Mouse (Mus musculus) ZHBTc4 (cell line): ENCODE data around the gene Lhfpl3.

Source experiments
- DNase-seq: peaks from one replicate; pipeline ENCODE4 v3.0.0-alpha.2; 2011; ENCODE audit warnings: low read depth, low spot score

Lhfpl3 gene

GRCm38 (mm10) chr5:23284884-23285283 lies 539.0 kb downstream of the Lhfpl3 start:
- peak; percentile 61 for DNase-seq

GRCm38 (mm10) chr5:23289149-23289548 lies 543.3 kb downstream of the Lhfpl3 start:
- no peak for DNase-seq
